Mouse (Mus musculus): ENCODE data around the gene Btrc. TPM values are rescaled to one million over a fixed set of nuclear protein-coding genes. Genes with fewer than 3 reads are reported as not detected.
"Not testable (repeated sequence)": the region's sequence is repeated elsewhere in the genome, so short reads cannot be mapped to it uniquely, and the experiment has no call there.

Gene Btrc
- polyA plus RNA-seq, 1 experiment from 2014 or later = 48.1 TPM

GRCm38 (mm10) chr19:45540657-45541408, 177.3 kb downstream of the Btrc start:
- Histone ChIP-seq H3K4me3 (peak overlapping the region; percentile 45), H3K4me1 (peaks cover 17% of the 10 kb centered on the region), H3K27me3 (peaks cover 53% of the 10 kb centered on the region), H3K27ac (no peak overlapping the region), H3K36me3 (no peaks in the 10 kb centered on the region), H3K4me2 (peak overlapping the region; percentile 78), H3K9me3 (no peaks in the 10 kb centered on the region), H3K9ac (peak overlapping the region; percentile 61)
- WGBS = 21% methylated on average over 8 of the region's 8 CpGs
- no peak for ATAC-seq (ENCODE audit: insufficient number of reproducible peaks, insufficient read depth, low FRiP score, low TSS enrichment, low read depth)

DNA sequence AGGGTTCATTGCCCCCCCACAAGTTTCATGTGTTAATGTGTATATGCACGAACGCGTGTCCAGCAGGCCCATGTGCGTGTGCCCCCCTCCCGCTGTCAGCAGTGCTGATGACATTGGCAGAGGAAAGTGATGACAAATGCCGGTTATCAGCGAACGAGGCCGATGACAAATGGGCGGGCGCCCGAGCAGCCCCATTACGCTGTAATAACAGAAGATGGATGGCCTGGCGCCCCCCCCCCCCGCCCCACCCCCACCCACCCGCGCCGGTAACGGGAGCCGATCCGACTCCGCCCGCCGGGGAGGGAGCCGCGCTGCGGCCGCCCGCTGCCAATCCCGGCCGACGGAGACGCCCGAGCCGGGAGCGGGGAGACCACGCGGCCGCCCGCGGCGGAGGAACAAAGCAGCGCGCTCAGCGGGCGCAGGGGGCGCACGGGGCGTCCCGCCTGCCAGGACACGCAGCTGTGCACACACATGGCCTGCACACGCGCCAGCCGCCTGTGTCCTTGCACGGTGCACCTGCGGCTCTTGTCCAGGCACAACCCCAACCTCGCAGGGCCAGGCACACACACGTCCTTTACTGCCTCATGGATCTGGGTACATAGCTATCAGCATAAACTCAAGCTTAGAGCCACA, 178.0 kb downstream of the Btrc start:
- H3K4me3 ChIP-seq = peak overlapping the region; percentile 45
- under 1% methylated on average over 50 of the region's 58 CpGs for WGBS
- peak overlapping the region; percentile 78 for H3K4me2 ChIP-seq
- H3K27me3 ChIP-seq = peaks cover 60% of the 10 kb centered on the region
- ATAC-seq (ENCODE audit: insufficient number of reproducible peaks, insufficient read depth, low FRiP score, low TSS enrichment, low read depth) = no peak
- H3K36me3 ChIP-seq = no peaks in the 10 kb centered on the region
- no peak overlapping the region for H3K27ac ChIP-seq
- peak overlapping the region; percentile 61 for H3K9ac ChIP-seq
- H3K9me3 ChIP-seq = no peaks in the 10 kb centered on the region
- H3K4me1 ChIP-seq = peaks cover 17% of the 10 kb centered on the region

GRCm38 (mm10) chr19:45542061-45542460, 178.5 kb downstream of the Btrc start:
- Histone ChIP-seq H3K27ac (no peak overlapping the region), H3K9ac (no peak overlapping the region)
- WGBS = 19% methylated on average over 3 of the region's 3 CpGs

DNA sequence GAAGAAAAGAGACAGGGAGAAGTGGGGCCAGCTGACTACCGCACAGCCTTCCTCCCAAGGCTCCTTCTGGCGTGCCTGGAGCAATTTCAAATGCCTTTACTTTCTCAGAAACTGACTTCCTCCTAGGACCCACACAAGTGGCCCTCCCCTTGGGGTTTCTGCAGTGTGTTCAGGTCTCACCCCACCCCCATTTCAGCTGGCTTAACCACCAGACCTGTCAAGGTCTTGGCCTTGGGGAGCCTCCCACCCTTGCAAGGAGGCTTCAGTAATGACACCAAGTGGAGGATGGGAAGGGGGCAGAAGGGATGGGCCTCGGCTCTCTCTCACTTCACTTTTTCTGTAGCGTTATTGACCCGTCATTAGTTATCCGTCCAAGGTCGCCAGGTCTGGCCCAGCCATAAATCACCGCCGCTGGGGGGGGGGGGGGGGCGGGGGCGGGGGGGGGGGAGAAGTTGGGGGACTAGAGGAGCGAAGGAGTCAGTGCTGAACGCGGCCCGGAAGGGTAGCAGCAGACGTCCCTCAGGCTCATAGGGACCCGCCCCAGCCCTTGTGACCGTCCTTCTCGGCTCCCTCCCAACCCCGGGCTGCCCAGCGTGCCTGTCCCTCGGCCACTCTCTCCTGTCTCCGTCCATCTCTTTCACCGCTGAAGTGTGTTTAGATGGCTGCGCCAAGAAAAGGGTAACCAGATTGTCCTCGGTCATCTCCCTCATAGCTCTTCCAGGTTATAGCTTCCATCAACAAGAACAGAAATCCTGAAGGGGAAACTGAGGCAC, 180.8 kb downstream of the Btrc start:
- peak overlapping the region; percentile 45 for H3K4me3 ChIP-seq
- H3K9ac ChIP-seq = peak overlapping the region; percentile 62; the same call in 1 of the 2 replicates
- no peaks in the 10 kb centered on the region for H3K9me3 ChIP-seq
- H3K27ac ChIP-seq = no peak overlapping the region
- ATAC-seq (ENCODE audit: insufficient number of reproducible peaks, insufficient read depth, low FRiP score, low TSS enrichment, low read depth) = no peak
- peaks cover 64% of the 10 kb centered on the region for H3K27me3 ChIP-seq
- peaks cover 17% of the 10 kb centered on the region for H3K4me1 ChIP-seq
- H3K36me3 ChIP-seq = no peaks in the 10 kb centered on the region
- 2% methylated on average over 23 of the region's 26 CpGs for WGBS
- peak overlapping the region; percentile 94 for H3K4me2 ChIP-seq

More at GRCm38 (mm10) chr19:45542061-45542460, 178.5 kb downstream of the Btrc start:
- Histone ChIP-seq H3K27me3 (peaks cover 62% of the 10 kb centered on the region), H3K36me3 (no peaks in the 10 kb centered on the region), H3K9me3 (no peaks in the 10 kb centered on the region), H3K4me2 (peak overlapping the region; percentile 78), H3K4me3 (peak overlapping the region; percentile 45), H3K4me1 (peaks cover 17% of the 10 kb centered on the region)
- ATAC-seq (ENCODE audit: insufficient number of reproducible peaks, insufficient read depth, low FRiP score, low TSS enrichment, low read depth) = no peak

GRCm38 (mm10) chr19:45544925-45545321, 181.4 kb downstream of the Btrc start:
- peak; percentile 62; the same call in 1 of the 2 replicates for ATAC-seq (ENCODE audit: insufficient number of reproducible peaks, insufficient read depth, low FRiP score, low TSS enrichment, low read depth)
- peaks cover 65% of the 10 kb centered on the region for H3K27me3 ChIP-seq
- WGBS = under 1% methylated on average over 30 of the region's 30 CpGs

GRCm38 (mm10) chr19:45548196-45548595, 184.7 kb downstream of the Btrc start:
- not testable (repeated sequence) for H3K9me3 ChIP-seq; ATAC-seq (ENCODE audit: insufficient number of reproducible peaks, insufficient read depth, low FRiP score, low TSS enrichment, low read depth); H3K4me3 ChIP-seq; H3K4me2 ChIP-seq; H3K9ac ChIP-seq; H3K4me1 ChIP-seq; H3K27ac ChIP-seq
- Histone ChIP-seq H3K27me3 (peaks cover 34% of the 10 kb centered on the region), H3K36me3 (peaks cover 13% of the 10 kb centered on the region)

More at GRCm38 (mm10) chr19:45544925-45545321, 181.4 kb downstream of the Btrc start:
- Histone ChIP-seq H3K4me1 (peaks cover 17% of the 10 kb centered on the region), H3K27ac (no peak overlapping the region), H3K9ac (peak overlapping the region; percentile 62; the same call in 1 of the 2 replicates), H3K36me3 (no peaks in the 10 kb centered on the region), H3K4me2 (peak overlapping the region; percentile 94), H3K9me3 (no peaks in the 10 kb centered on the region), H3K4me3 (peak overlapping the region; percentile 45)

DNA sequence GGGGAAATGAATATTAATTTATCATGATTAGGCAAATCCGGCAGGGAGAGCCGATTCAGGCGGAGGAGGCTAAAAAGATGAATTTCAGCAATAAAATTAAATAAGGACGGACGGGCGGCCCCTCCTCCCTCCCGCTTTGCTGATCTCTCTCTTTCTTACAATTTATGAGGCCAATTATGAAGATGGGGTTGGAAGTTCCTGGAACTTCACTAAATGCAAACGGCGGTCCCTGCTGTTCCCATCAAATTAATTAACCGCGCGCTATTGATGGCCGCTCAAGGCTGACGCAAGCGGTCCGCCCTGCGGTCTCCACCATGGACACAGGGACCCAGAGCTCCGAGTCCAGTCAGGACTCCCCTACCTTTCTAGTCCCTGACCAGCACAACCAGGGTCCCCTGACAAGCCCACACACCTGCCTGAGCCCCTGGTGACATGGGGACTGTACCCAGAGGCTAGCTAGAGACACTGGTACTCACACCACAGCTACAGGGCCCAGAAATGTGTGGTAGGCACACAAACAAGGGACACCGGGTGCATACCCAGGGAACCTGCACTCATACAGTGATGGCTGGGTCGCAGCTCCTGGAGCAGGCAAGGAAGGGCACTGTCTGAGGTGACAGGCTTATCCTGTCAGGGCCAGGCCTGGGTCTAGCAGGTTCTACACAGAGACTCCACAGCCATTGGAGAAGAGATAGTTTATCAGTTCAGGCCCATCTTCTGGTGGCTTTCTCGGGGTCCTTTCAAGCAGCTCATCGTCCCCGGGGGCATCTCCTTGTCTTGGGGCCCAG, 185.8 kb downstream of the Btrc start:
- no peak overlapping the region for H3K4me3 ChIP-seq
- WGBS = 78% methylated on average over 23 of the region's 23 CpGs

DNA sequence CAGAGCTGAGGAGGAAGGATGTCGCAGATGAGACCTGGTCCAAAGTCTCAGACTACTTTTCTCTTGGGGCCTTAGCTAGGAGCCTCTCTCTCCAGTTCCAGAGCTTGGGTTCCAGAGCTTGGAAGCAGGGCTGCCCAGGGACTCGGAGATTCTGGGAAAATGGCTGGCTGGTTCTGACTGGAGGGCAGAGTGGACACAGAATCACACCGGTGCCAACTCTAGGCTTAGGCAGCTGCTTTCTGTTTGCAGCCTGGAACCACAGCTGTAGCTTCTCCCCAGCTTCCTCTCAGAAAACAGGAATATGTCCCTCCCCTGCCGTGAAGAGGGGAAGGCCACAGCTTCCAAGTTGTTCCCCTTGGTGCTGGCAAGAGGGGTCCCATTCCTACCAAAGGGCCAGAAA, 186.4 kb downstream of the Btrc start:
- Histone ChIP-seq H3K9ac (no peak overlapping the region), H3K27me3 (peaks cover 23% of the 10 kb centered on the region), H3K36me3 (peaks cover 31% of the 10 kb centered on the region), H3K9me3 (no peaks in the 10 kb centered on the region), H3K27ac (no peak overlapping the region), H3K4me2 (no peak overlapping the region), H3K4me3 (no peak overlapping the region), H3K4me1 (peaks cover under 1% of the 10 kb centered on the region; the same call in 1 of the 2 replicates)
- WGBS = 79% methylated on average over 4 of the region's 4 CpGs
- ATAC-seq (ENCODE audit: insufficient number of reproducible peaks, insufficient read depth, low FRiP score, low TSS enrichment, low read depth) = no peak

More for the DNA sequence above, 185.8 kb downstream of the Btrc start:
- no peak for ATAC-seq (ENCODE audit: insufficient number of reproducible peaks, insufficient read depth, low FRiP score, low TSS enrichment, low read depth)
- peaks cover 5% of the 10 kb centered on the region for H3K4me1 ChIP-seq
- H3K9me3 ChIP-seq = no peaks in the 10 kb centered on the region
- H3K9ac ChIP-seq = no peak overlapping the region
- no peak overlapping the region for H3K27ac ChIP-seq
- H3K36me3 ChIP-seq = peaks cover 24% of the 10 kb centered on the region
- no peak overlapping the region for H3K4me2 ChIP-seq
- H3K27me3 ChIP-seq = peaks cover 23% of the 10 kb centered on the region

GRCm38 (mm10) chr19:45552187-45552586, 188.7 kb downstream of the Btrc start:
- H3K27ac ChIP-seq = no peak overlapping the region
- H3K9ac ChIP-seq = no peak overlapping the region
- H3K9me3 ChIP-seq = no peaks in the 10 kb centered on the region
- ATAC-seq (ENCODE audit: insufficient number of reproducible peaks, insufficient read depth, low FRiP score, low TSS enrichment, low read depth) = no peak
- no peak overlapping the region for H3K4me2 ChIP-seq
- H3K27me3 ChIP-seq = peaks cover 6% of the 10 kb centered on the region; the same call in 1 of the 2 replicates
- WGBS = 72% methylated on average over 6 of the region's 6 CpGs
- no peak overlapping the region for H3K4me3 ChIP-seq
- peaks cover 43% of the 10 kb centered on the region for H3K36me3 ChIP-seq
- H3K4me1 ChIP-seq = no peaks in the 10 kb centered on the region

GRCm38 (mm10) chr19:45554136-45554535, 190.6 kb downstream of the Btrc start:
- Histone ChIP-seq H3K4me1 (no peaks in the 10 kb centered on the region; the same call in 1 of the 2 replicates), H3K4me3 (no peak overlapping the region), H3K4me2 (no peak overlapping the region), H3K36me3 (peaks cover 48% of the 10 kb centered on the region), H3K9ac (no peak overlapping the region), H3K9me3 (no peaks in the 10 kb centered on the region), H3K27me3 (peaks cover 6% of the 10 kb centered on the region; the same call in 1 of the 2 replicates), H3K27ac (no peak overlapping the region)
- WGBS = 92% methylated on average over 11 of the region's 11 CpGs
- no peak for ATAC-seq (ENCODE audit: insufficient number of reproducible peaks, insufficient read depth, low FRiP score, low TSS enrichment, low read depth)

Measured in embryonic facial prominence, embryonic 13.5 days (tissue).